Mouse (Mus musculus) liver, embryonic 14.5 days (tissue): ENCODE measurements around the gene Carmil1.

Experiments
- CTCF ChIP-seq: IDR thresholded peaks from 2 replicates; pipeline ENCODE4 v1.5.1; 2016; ENCODE audit warnings: antibody characterized with exemption, low read depth, control low read depth
- EP300 ChIP-seq: IDR thresholded peaks from 2 replicates; pipeline ENCODE4 v1.6.1; 2016; ENCODE audit warnings: antibody characterized with exemption, low read depth

GRCm38 (mm10) chr13:24018515-24018914 lies 262.1 kb downstream of the Carmil1 start:
- TF ChIP-seq EP300 (no peak), CTCF (no peak)
